Mouse (Mus musculus) NIH3T3 (cell line): ENCODE data around the gene Hpcal1.

Experiments used
- DNase-seq: peaks from one replicate; pipeline ENCODE4 v3.0.0-alpha.2; 2012; ENCODE audit warnings: low read depth

Hpcal1 gene

DNA sequence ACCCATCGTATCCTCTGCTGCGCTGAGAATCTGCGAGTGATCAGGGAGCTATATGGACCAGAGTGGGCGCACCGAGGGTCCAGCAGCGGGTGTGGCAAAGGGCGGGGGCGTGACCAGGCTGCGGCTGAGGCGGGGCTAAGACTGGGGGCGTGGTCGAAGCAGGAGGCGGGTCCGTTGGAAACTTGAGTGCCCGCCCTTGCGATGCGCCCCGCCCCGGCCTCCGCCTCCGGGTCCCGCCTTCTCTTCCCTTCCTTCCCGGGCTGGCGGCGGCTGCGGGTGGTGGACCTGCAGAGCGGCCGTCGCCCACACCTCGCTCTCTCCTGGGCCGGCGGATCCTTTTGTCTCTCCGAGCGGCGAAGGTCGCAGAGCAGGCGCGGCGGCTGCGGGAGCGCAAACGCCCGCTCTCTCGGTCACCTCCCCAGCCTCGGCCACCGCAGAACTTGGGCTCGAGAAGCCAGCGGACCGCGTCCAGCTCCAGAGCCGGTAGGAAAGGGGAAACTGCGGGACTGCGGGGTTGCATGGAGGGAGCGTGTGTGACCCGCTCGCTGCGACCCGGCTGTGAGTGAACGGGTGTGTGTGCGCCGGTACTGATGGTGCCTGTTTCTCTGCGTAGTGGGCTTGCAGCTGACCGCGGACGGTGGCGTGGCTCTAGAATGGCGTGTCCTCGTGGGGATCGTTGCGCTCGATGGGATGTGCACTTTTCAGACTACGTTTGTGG lies at the start of gene Hpcal1:
TSS of gene Hpcal1 (plus strand) at position 293 of the 718 bp plus-strand sequence.
- peak; percentile 97 for DNase-seq

DNA sequence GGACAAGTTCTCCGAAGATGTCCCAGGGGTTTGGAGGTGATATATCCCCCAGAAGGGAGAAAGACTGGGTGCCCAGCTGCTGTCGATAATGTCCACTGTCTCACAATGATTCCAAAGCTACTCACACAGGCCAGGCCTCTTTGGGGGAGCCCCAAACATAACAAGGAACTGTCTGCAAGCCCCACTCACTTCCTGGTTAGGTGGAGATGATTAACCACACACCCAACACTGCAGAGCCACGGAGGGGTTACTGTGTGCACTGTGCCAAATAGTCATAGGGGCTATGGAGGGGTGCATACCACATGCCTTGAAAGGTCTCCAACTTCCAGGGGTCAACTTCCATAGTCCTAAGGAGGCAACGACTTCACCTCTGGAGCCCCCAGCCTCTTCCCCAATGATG lies 49.4 kb upstream of the Hpcal1 start:
- no peak for DNase-seq

DNA sequence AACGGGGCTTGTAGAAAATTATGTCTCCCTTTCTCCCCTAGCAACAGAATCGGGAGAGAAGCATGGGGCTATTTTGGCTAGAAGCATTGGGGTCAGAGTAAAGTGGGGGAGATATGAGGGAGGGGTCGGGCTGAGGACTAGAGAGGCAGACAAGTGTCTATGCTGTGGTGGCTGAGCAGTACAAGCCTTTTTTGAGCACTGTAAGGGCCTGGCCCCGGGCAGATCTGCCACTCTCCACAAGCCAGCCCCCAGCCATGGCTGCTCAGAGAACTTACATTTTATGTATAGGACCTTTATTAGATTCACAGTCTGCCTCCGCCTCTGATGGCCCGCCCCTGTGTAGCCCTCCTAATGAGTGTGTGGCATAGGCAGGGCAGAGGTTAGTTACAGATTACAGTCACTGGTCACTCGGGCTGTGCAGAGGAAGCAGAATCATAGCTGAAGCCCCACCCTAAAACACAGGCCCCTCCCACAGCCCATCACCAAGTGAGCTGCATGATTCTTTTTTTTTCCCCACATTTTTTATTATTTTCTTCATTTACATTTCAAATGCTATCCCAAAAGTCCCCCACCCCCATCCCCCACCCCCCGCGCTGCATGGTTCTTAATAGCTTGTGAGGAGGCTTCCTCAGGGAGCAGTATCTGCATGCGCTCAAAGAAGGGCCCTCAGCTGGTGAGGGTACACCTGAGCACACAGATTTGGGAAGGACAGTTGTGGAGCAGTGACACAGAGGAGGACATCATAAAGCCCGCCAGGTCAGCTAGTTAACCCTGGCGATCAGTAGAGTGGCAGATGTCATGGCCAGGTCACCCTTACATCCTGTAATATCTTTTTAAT lies 46.1 kb upstream of the Hpcal1 start:
- no peak for DNase-seq

DNA sequence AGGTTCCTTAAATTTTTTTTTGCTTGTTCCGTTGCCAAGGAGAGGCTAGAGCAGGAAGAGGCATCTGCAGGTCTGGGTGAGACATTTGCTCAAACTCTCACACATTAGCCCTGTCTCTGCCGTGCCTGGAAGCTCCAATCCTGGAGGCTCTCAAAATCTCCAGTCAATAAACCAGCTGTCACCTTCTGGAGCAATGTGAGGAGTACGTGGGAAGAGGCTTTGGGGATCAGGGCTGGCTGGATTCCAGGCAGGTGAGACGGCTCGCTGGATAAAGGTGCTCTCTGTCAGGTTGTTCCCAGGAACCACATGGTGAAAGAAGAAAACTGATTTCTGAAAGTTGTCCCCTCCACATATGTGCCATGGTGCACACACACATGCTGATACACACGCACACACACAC lies 44.2 kb upstream of the Hpcal1 start:
- no peak for DNase-seq

DNA sequence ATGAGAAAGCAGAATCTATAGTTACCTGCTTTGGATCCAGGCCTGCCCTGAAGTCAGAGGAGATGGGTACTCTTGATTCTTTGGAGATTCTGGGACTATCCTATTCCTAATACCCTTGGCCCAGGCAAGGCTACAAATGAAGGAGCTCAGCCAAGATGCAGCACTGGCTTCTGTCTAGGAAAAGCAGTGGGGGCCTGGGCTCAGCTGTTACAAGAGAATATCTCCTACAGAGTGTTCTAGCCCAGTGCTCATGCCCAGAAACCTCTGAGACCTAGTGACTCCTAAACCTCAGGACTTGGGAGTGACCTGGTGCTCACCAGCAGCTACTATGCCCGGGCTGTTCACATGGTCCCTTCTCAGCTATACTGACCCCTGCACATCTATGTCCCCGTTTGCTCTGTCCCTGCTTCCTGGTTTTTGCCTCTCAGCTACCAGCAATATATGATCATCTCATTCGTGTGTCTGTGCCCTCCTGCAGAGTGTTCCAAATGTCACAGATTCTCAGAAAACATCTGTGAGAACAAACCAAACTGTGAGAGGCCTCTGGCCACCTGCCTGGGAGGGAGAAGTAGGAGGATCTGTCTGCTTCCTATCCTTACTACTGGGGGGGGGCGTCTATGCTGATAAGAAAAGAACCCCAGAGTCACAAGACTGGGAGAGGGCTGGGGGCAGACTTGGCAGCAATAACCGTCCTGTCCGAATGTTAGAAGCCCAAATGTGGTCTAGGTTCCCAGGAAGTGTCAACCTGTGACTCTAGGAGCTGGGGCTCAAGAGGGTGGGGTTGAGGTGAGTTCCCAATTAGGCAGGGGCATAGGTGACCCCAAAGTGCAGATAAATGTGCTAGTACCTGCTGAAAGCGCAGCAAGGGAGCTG lies 39.2 kb upstream of the Hpcal1 start:
- DNase-seq = no peak

DNA sequence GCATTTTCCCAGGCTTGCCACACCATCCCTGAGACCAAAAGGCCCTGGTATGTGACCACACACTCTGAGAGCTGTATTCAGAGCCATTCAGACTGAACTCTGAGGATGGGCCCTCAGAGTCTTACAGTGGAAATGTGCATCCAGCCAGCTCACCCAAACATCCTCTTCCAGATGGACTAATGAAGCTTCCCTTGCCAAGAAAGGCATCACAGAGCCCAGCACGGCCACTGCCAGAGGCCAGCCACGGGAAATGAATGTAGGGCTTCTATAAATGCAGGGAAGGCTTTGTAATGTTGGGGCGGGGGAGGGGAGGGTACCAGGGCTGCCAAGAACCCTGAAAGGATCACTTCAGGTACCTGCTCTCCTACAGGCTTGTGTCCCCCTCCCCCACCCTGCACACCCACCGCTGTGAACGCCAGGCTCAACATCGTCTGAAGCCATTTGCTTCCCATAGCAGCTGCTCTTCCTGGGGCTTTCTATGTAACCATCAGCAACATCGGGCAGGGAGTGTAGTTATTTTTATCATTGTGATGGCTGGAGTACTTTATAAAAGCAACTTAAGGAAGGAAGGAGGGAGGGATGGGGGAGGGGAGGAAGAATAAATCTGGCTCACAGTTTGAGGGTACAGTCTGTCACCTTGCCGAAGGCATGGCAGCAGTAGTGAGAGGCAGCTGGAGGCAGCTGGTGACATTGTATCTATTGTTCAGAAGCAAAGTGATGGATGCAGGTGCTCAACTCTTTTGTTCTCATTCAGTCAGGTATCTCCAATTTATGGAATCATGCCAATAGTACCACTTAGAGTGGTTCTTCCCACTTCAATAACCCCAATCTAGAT lies 38.2 kb upstream of the Hpcal1 start:
- no peak for DNase-seq

DNA sequence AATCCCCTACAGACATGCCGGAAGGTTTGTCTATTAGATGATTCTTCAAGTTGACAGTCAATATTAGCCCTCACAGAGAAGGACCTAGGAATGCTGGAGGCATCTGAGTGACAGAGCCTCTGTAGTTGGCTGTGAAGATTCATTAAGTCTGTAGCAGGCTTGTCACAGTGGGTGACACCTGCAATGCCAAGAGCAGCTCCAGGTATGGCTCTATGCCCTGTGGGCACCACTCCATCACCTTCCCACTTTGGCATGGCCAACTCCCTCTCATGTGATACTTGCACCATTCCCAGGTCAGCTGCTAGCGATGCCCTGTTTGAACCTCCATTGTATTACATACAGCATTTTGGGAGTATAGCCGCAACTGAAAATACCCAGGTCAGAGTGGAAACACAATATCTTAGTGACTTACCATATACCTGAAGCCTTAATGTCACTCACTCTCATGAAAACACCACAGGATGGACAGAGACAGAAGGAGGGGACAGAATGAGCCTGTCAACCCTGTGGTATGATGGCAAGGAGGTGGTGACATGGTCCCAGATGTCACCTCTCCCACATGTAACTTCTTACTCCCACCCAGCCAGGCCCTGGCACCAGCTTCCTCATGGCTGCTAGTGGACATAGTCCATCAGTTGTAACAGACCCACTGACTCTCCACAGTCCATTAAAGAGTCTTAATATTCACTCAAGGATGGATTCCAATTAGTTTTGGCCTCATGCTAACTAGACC lies 37.4 kb upstream of the Hpcal1 start:
- no peak for DNase-seq

DNA sequence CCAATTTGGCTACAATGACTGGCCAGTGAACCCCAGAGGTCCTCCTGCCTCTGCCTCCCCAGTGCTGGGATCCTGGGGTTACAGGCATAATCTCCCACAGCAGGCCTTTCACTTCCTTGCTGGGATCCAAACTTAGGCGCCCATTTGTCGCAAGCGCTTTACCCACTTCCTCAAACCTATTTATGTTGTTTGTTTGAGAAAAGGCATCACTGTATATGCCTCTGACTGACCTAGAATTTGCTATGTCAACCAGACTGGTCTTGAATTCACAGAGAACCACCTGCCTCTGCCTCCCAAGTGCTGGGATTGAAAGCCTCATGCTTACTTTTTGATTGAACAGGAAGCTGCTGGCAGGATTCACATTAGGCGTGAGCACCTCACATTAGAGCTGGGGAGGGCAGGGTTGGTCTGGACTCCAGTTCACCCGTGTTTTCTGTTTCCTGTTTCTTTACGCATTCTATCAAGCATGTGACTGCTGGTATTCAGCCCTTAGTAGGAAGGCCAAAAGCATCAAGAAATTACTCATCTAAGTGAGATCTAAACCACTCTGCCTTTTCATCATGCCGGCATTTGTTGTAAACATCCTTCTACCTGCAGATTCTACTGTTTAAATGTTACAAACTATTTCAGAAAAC lies 33.0 kb upstream of the Hpcal1 start:
- DNase-seq = no peak

DNA sequence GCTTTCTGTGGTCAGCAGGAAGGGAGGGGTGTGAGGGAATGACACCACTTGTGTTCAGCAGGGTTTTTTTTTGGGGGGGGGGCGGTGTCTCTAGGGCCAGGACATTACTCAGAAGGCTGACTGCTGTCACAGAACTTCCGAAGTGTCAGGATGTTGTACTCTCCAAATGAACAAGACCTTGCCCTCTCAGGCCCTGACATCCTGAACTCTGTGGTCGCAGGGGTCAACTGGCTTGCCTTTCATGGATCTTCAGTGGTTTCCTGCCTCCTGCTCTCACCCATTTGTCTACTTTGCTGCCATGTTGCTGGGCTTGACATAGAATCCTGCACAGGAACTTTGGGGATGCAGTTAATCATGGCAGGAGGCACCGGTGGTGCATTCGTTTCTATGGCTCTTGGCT lies 32.1 kb upstream of the Hpcal1 start:
- DNase-seq = no peak

DNA sequence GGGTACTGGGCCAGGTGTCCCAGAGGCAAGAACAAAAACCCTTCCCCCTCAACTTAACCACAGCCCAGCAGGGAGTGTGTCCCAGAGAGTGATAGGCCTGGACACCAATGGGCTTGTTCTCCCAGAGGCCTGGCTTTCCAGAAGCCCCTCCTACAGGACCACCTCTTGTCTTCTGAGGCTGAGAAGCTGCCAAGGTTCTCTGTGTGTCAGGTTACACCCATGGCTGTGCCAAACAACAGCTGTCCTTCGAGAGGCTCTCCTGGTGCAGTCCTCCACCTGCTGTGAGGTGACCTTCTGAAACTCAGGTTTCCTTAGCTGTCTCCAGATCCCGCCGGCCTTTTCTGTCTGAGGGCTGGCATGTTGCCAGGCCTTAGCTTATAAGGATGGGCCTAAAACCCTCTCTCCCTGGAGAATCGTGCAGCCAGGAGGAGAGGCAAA lies 29.2 kb upstream of the Hpcal1 start:
- DNase-seq = peak; percentile 54

DNA sequence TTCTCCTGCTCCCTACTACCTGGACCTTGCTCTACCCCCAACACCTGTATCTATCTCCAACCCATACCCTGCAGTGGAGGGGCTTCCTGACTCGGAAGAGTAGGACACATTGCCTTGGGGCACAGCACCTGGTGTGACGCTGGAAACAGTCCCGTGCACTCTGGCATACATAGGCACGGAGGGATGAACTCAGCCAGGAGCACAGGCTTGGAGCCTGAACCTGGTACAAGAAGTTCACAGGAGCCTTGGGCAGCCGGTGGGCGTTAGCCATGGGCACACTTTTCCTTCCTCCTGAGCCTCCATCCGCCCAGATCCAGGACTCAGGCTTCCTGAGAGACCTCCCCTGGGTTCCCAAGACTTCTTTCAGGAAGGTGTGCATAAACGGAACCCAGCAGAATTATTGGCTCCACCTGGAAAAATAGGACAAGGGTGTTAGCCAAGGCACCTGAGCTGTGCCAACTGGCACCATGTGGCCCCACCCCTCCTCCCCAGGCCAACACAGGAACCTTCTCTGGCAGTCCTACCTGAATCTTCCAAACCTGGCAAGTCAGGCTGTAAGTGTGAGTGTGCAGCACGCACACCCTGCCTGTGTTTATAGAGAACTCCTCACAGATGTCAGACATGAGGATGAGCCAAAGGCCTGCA lies 26.5 kb upstream of the Hpcal1 start:
- DNase-seq = no peak

DNA sequence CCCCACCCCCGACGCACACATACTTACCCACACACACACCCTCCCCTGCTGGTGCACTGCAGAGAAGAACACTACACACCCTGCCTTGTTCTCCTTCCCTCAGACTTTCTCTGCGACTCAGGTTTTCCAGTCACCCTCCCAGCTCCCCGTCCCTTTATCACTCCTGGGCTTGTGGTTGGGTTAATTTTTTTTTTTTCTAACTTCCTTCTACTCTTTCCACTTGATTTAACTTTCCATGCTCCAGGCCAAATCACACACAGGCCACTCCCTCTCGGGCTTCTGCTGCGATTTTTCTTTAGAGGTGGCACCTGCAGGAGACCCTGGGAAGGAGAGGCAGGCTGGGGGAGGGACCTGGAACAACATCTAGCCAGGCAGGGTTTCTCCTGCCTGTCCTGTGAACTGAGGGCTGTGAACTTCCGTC lies 24.7 kb upstream of the Hpcal1 start:
- DNase-seq = peak; percentile 9

DNA sequence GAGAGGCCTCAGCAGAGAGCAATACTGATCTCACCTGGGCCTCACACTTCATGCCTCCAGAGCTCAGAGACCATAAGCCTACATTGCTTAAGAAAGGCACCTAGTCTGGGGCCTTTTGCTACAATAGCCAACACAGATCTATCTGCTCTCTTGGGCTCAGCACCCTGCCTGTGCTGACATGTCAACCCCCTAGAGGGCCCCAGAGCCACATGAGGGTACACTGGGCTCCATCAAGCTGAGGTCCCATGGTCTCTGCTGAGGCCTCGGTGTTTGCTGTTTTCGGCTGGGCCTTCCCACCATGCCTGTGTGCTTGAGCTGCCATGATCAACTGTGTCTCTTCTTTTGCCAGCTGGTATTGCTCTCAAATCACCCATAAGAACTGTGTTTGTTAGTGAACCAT lies 24.0 kb upstream of the Hpcal1 start:
- peak; percentile 44 for DNase-seq

DNA sequence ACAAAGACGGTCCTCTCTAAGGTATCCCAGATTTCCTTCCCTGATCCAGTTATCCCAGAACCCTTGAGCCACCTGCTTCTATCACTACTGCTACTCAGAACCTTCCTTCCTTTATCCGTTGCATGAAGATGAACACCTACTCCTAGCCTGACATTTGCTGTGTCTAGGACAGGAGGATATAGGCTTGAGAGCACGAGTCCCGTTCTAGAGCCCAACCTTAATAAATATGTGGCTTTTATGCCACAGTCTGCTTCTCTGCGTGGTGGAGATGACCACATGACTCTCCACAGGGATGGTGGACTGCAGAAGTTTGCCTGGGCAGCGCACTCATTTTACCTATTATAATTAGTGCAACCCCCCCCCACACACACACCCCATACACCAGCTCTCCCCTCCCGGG lies 16.9 kb upstream of the Hpcal1 start:
- DNase-seq = no peak

DNA sequence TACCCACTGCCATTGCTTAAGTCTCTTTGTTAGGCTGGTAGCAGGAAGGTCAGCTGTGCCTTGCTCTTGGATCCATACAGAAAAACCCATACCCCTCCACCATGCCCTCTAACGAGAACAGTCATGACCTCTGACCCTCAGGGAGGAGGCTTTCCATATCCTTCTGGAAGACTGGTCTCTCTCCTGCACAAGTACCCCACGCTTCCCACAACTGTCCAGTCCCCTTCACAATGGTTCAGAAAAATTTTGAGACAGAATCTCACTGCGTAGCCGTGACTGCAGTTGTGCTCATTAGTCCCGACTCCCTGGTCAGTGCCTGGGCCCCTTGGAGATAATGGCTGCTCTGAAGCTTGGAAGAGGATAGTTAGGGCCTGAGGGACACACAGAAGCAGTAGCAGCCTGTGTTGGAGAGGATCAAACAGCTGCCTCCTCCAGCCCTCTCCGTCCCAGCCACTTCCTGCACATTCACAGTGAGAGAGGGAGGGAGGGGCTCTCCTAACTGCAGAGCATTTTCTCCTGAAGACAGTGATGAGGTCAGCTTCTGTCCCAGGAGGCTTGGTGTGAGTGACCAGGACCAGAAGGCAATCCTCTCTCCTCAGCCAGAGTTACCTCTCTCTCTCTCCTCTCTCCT lies 16.4 kb upstream of the Hpcal1 start:
- DNase-seq = no peak

DNA sequence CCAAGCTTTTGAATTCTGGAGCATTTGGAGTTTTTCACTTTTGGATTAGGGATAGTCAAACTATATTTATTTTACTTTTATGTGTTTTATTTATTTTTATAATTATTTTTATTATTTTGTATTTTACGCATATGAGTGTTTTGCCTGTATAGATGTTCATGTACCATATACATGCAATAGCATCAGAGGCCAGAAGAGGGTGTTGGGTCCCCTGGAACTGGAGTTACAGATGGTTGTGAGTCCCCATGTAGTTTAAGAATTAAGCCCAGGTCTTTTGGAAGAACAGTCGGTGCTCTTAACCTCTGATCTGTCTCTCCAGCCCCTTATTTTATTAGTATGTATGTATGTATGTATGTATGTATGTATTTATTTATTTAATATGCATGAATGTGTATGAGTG lies 12.9 kb upstream of the Hpcal1 start:
- DNase-seq = peak; percentile 36

DNA sequence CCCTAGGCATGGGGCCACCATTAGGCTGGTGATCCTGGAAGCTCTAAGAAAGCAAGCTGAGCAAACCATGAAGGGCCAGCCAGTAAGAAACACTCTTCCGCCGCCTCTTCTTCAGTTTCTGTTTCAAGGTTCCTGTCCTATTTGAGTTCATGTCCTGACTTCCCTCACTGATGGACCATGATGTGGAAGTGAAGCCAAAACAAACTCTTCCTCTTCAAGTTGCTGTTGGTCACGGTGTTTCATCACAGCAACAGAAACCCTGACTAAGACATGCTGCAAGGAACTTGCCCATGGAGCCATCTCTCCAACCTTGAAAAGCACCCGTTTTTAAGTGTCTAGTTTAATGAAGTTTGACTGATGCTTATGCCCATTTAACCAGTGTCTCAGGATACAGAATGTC lies 11.1 kb upstream of the Hpcal1 start:
- no peak for DNase-seq

DNA sequence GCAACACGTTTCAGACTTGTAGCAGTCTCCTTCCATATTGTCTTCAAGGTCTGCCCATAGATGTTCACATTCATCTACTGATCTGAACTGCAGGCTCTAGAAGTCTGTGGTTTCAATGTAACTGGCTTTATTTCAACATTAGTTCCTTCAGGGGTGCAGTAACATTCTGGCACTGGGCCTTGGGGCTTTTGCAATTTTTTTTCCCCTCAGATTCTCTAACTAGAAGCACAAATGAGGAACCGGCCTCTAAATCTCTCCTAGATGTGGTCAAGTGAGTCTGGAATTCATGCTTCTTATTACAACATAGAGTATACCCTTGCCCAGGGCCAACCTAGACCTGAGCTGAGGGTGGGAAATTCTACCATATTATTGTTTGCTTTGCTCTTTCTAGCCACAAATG lies 8.5 kb upstream of the Hpcal1 start:
- DNase-seq = peak; percentile 67

DNA sequence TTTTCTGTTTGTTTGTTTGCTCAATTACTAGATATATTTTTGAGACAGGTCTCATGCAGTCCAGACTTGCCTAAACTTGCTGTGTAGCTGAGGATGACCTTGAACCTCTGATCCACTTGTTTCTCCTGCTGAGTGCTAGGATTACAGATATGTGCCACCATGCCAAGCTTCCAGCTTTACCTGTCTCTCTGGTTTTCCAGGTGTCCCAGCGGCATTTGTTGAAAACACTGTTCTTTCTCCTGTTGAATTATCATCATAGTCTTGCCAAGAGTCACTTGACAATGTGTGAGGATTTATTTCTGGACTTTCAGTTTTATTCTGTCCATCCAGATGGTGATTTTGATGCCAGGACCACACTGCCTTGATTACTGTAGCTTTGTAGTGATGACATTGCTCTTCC lies 6.3 kb upstream of the Hpcal1 start:
- no peak for DNase-seq
